Mouse (Mus musculus): ENCODE results near the gene Bco2.

DNA sequence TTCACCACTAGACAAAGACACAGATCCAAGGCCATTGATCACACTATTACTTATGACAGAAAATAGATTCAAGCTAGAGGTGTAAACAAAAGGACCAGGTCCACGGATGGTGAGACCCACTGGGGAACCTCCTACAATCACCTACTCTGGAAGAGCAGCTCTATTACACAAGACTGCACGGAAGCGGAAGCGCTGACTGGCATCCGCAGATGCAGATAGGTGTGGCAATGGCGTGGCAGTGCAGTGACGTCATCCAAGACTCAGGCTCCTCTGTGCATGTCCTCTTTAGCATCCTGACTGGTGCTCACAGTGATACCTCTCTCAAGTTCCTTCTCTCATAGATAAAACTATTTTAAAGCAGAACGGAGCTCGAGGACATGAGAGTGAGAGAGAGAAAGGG is 38.0 kb upstream of the Bco2 start:
- TF ChIP-seq POLR2A (IDR thresholded peaks at IDR 0.05; ENCODE audit: insufficient read depth, low read length) (no peak), CTCF (IDR thresholded peaks at IDR 0.05; ENCODE audit: low read depth, low read length) (no peak), EP300 (IDR thresholded peaks at IDR 0.05; ENCODE audit: insufficient read depth, low read depth, low read length) (no peak)

Data from ES-Bruce4 (cell line).